Mouse (Mus musculus): ENCODE results near the gene Kif26b. TPM values are rescaled to one million over a fixed set of nuclear protein-coding genes. Genes with fewer than 3 reads are reported as not detected.
A peak's percentile ranks its signal among the peaks of the same experiment; 100 is the strongest.

Gene Kif26b
- polyA plus RNA-seq, 1 experiment from 2014 or later, result 2.7 TPM

GRCm38 (mm10) chr1:178708356-178708755 is 179.4 kb downstream of the Kif26b start:
- DNase-seq (ENCODE audit: low spot score) (no peak), ATAC-seq (no peak)
- Histone ChIP-seq H3K9ac (ENCODE audit: low read length) (no peak overlapping the region), H3K27me3 (replicated peaks; ENCODE audit: control insufficient read depth, insufficient read depth, low read length) (no peaks in the 10 kb centered on the region), H3K4me3 (ENCODE audit: low read depth, low read length) (no peak overlapping the region), H3K27ac (ENCODE audit: low read depth, low read length) (no peak overlapping the region), H3K4me1 (ENCODE audit: control insufficient read depth, insufficient read depth, low read length) (no peaks in the 10 kb centered on the region), H3K9me3 (replicated peaks; ENCODE audit: control insufficient read depth, low read length) (no peaks in the 10 kb centered on the region), H3K4me2 (ENCODE audit: low read length) (no peak overlapping the region), H3K36me3 (ENCODE audit: control insufficient read depth, insufficient read depth, low read length) (no peaks in the 10 kb centered on the region)
- WGBS, result 90% methylated on average over 1 of the region's 1 CpGs

GRCm38 (mm10) chr1:178712189-178712873 is 183.4 kb downstream of the Kif26b start:
- Histone ChIP-seq H3K4me3 (ENCODE audit: low read depth, low read length) (no peak overlapping the region), H3K9ac (ENCODE audit: low read length) (no peak overlapping the region), H3K27ac (ENCODE audit: low read depth, low read length) (no peak overlapping the region), H3K4me1 (ENCODE audit: control insufficient read depth, insufficient read depth, low read length) (no peaks in the 10 kb centered on the region), H3K27me3 (replicated peaks; ENCODE audit: control insufficient read depth, insufficient read depth, low read length) (no peaks in the 10 kb centered on the region), H3K9me3 (replicated peaks; ENCODE audit: control insufficient read depth, low read length) (no peaks in the 10 kb centered on the region), H3K36me3 (ENCODE audit: control insufficient read depth, insufficient read depth, low read length) (no peaks in the 10 kb centered on the region), H3K4me2 (ENCODE audit: low read length) (no peak overlapping the region)
- ATAC-seq, result no peak
- no peak for DNase-seq (ENCODE audit: low spot score)
- WGBS, result 87% methylated on average over 9 of the region's 9 CpGs

GRCm38 (mm10) chr1:178714209-178714608 is 185.3 kb downstream of the Kif26b start:
- WGBS, result 93% methylated on average over 5 of the region's 5 CpGs
- H3K4me1 ChIP-seq (ENCODE audit: control insufficient read depth, insufficient read depth, low read length), result no peaks in the 10 kb centered on the region
- no peak for ATAC-seq

GRCm38 (mm10) chr1:178716411-178716810 is 187.5 kb downstream of the Kif26b start:
- Histone ChIP-seq H3K27ac (ENCODE audit: low read depth, low read length) (no peak overlapping the region), H3K9me3 (replicated peaks; ENCODE audit: control insufficient read depth, low read length) (0 out of 2 replicates have a peak, but pooled peaks cover 3% of the 10 kb centered on the region), H3K9ac (ENCODE audit: low read length) (no peak overlapping the region), H3K27me3 (replicated peaks; ENCODE audit: control insufficient read depth, insufficient read depth, low read length) (no peaks in the 10 kb centered on the region), H3K36me3 (ENCODE audit: control insufficient read depth, insufficient read depth, low read length) (no peaks in the 10 kb centered on the region), H3K4me2 (ENCODE audit: low read length) (no peak overlapping the region), H3K4me3 (ENCODE audit: low read depth, low read length) (no peak overlapping the region), H3K4me1 (ENCODE audit: control insufficient read depth, insufficient read depth, low read length) (no peaks in the 10 kb centered on the region)
- DNase-seq (ENCODE audit: low spot score) (no peak), ATAC-seq (no peak)
- 88% methylated on average over 2 of the region's 2 CpGs for WGBS

More at GRCm38 (mm10) chr1:178714209-178714608, 185.3 kb downstream of the Kif26b start:
- no peak overlapping the region for H3K9ac ChIP-seq (ENCODE audit: low read length)
- H3K9me3 ChIP-seq (replicated peaks; ENCODE audit: control insufficient read depth, low read length), result 0 out of 2 replicates have a peak, but pooled peaks cover under 1% of the 10 kb centered on the region
- H3K27ac ChIP-seq (ENCODE audit: low read depth, low read length), result no peak overlapping the region
- H3K27me3 ChIP-seq (replicated peaks; ENCODE audit: control insufficient read depth, insufficient read depth, low read length), result no peaks in the 10 kb centered on the region
- no peak overlapping the region for H3K4me3 ChIP-seq (ENCODE audit: low read depth, low read length)
- H3K4me2 ChIP-seq (ENCODE audit: low read length), result no peak overlapping the region
- no peaks in the 10 kb centered on the region for H3K36me3 ChIP-seq (ENCODE audit: control insufficient read depth, insufficient read depth, low read length)
- DNase-seq (ENCODE audit: low spot score), result no peak

- ATAC-seq (no peak), DNase-seq (ENCODE audit: low spot score) (peak; percentile 14)
- Histone ChIP-seq H3K27me3 (replicated peaks; ENCODE audit: control insufficient read depth, insufficient read depth, low read length) (no peaks in the 10 kb centered on the region), H3K4me3 (ENCODE audit: low read depth, low read length) (no peak overlapping the region), H3K9me3 (replicated peaks; ENCODE audit: control insufficient read depth, low read length) (0 out of 2 replicates have a peak, but pooled peaks cover 3% of the 10 kb centered on the region), H3K4me2 (ENCODE audit: low read length) (no peak overlapping the region), H3K9ac (ENCODE audit: low read length) (no peak overlapping the region), H3K36me3 (ENCODE audit: control insufficient read depth, insufficient read depth, low read length) (no peaks in the 10 kb centered on the region), H3K4me1 (ENCODE audit: control insufficient read depth, insufficient read depth, low read length) (no peaks in the 10 kb centered on the region), H3K27ac (ENCODE audit: low read depth, low read length) (no peak overlapping the region)
- 47% methylated on average over 2 of the region's 2 CpGs for WGBS
Measured at GRCm38 (mm10) chr1:178720821-178721220, 191.9 kb downstream of the Kif26b start.

GRCm38 (mm10) chr1:178722793-178723192 is 193.9 kb downstream of the Kif26b start:
- Histone ChIP-seq H3K4me2 (ENCODE audit: low read length) (no peak overlapping the region), H3K4me3 (ENCODE audit: low read depth, low read length) (no peak overlapping the region), H3K9ac (ENCODE audit: low read length) (no peak overlapping the region), H3K27ac (ENCODE audit: low read depth, low read length) (no peak overlapping the region), H3K4me1 (ENCODE audit: control insufficient read depth, insufficient read depth, low read length) (no peaks in the 10 kb centered on the region), H3K36me3 (ENCODE audit: control insufficient read depth, insufficient read depth, low read length) (no peaks in the 10 kb centered on the region), H3K9me3 (replicated peaks; ENCODE audit: control insufficient read depth, low read length) (0 out of 2 replicates have a peak, but pooled peaks cover 3% of the 10 kb centered on the region), H3K27me3 (replicated peaks; ENCODE audit: control insufficient read depth, insufficient read depth, low read length) (no peaks in the 10 kb centered on the region)
- DNase-seq (ENCODE audit: low spot score) (no peak), ATAC-seq (no peak)
- 83% methylated on average over 4 of the region's 4 CpGs for WGBS

- ATAC-seq (peak; percentile 37; the same call in 1 of the 2 replicates), DNase-seq (ENCODE audit: low spot score) (peak; percentile 16)
- Histone ChIP-seq H3K9me3 (replicated peaks; ENCODE audit: control insufficient read depth, low read length) (no peaks in the 10 kb centered on the region), H3K36me3 (ENCODE audit: control insufficient read depth, insufficient read depth, low read length) (no peaks in the 10 kb centered on the region), H3K4me1 (ENCODE audit: control insufficient read depth, insufficient read depth, low read length) (no peaks in the 10 kb centered on the region), H3K9ac (ENCODE audit: low read length) (no peak overlapping the region), H3K27me3 (replicated peaks; ENCODE audit: control insufficient read depth, insufficient read depth, low read length) (no peaks in the 10 kb centered on the region), H3K4me3 (ENCODE audit: low read depth, low read length) (no peak overlapping the region), H3K27ac (ENCODE audit: low read depth, low read length) (no peak overlapping the region), H3K4me2 (ENCODE audit: low read length) (no peak overlapping the region)
- 19% methylated on average over 3 of the region's 3 CpGs for WGBS
Measured at GRCm38 (mm10) chr1:178725536-178725935, 196.6 kb downstream of the Kif26b start.

- H3K9me3 ChIP-seq (replicated peaks; ENCODE audit: control insufficient read depth, low read length), result no peaks in the 10 kb centered on the region
- no peak overlapping the region for H3K27ac ChIP-seq (ENCODE audit: low read depth, low read length)
- H3K36me3 ChIP-seq (ENCODE audit: control insufficient read depth, insufficient read depth, low read length), result no peaks in the 10 kb centered on the region
- WGBS, result 94% methylated on average over 6 of the region's 6 CpGs
- H3K9ac ChIP-seq (ENCODE audit: low read length), result no peak overlapping the region
- no peak overlapping the region for H3K4me3 ChIP-seq (ENCODE audit: low read depth, low read length)
- no peaks in the 10 kb centered on the region for H3K27me3 ChIP-seq (replicated peaks; ENCODE audit: control insufficient read depth, insufficient read depth, low read length)
- no peaks in the 10 kb centered on the region for H3K4me1 ChIP-seq (ENCODE audit: control insufficient read depth, insufficient read depth, low read length)
- H3K4me2 ChIP-seq (ENCODE audit: low read length), result no peak overlapping the region
- ATAC-seq (no peak), DNase-seq (ENCODE audit: low spot score) (no peak)
Measured at GRCm38 (mm10) chr1:178728256-178728655, 199.3 kb downstream of the Kif26b start.

GRCm38 (mm10) chr1:178730271-178730670 is 201.3 kb downstream of the Kif26b start:
- H3K27ac ChIP-seq (ENCODE audit: low read depth, low read length), result no peak overlapping the region
- no peaks in the 10 kb centered on the region for H3K36me3 ChIP-seq (ENCODE audit: control insufficient read depth, insufficient read depth, low read length)
- no peaks in the 10 kb centered on the region for H3K9me3 ChIP-seq (replicated peaks; ENCODE audit: control insufficient read depth, low read length)
- no peak overlapping the region for H3K9ac ChIP-seq (ENCODE audit: low read length)
- H3K4me1 ChIP-seq (ENCODE audit: control insufficient read depth, insufficient read depth, low read length), result no peaks in the 10 kb centered on the region
- no peak overlapping the region for H3K4me3 ChIP-seq (ENCODE audit: low read depth, low read length)
- no peak overlapping the region for H3K4me2 ChIP-seq (ENCODE audit: low read length)
- WGBS, result 97% methylated on average over 3 of the region's 3 CpGs
- ATAC-seq (no peak), DNase-seq (ENCODE audit: low spot score) (no peak)
- no peaks in the 10 kb centered on the region for H3K27me3 ChIP-seq (replicated peaks; ENCODE audit: control insufficient read depth, insufficient read depth, low read length)

Measured in forebrain, embryonic 14.5 days (tissue).